Comparison of ENCODE assay signal across 22 mouse cellular contexts in the genomic region with DNA sequence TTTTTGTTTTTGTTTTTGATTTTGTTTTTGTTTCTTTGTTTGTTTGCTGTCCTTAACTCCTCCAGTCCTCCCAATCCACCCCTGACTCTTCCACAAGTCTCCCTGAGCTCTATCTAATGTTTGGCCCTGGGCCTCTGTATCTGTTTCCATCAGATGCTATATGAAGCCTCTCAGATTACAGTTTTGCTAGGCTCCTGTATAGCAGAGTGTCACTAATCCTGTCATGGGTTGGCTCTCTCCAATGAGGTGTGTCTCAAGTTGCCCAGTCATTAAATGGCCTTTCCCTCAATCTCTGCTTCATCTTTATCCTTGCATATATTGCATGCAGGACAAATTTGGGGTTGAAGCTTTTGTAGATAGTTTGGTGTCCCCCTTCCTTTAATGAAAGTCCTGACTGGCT.
A peak's percentile ranks its signal among the peaks of the same experiment; 100 is the strongest.
DNase-seq lines count a peak whose midpoint lies in the region; ATAC-seq and TF ChIP-seq lines count a peak whose summit lies in the region.
"Had no signal": no experiment of that assay in that cellular context is flagged by ENCODE, and none has a peak within 500 bp of the region (broad histone marks: within the 10 kb centered on the region; RNA-seq: fewer than 3 reads in every experiment).

No protein-coding gene starts in this region.

- H3K4me3 ChIP-seq in kidney, embryonic 14.5 days (ENCODE audit: low read length), result no peak overlapping the region
- H3K4me3 ChIP-seq in kidney, embryonic 15.5 days (replicated peaks), result no peak overlapping the region
- H3K4me3 ChIP-seq in kidney, embryonic 16.5 days (ENCODE audit: low read length), result no peak overlapping the region
- no peak overlapping the region for H3K4me3 ChIP-seq in kidney, postnatal 0 days (replicated peaks; ENCODE audit: low read depth, low read length)

- no peak for TF ChIP-seq CTCF in kidney, postnatal 0 days (IDR thresholded peaks at IDR 0.05; ENCODE audit: low read depth)

- no peaks in the 10 kb centered on the region for H3K9me3 ChIP-seq in kidney, embryonic 14.5 days (ENCODE audit: control insufficient read depth, low read length)
- no peaks in the 10 kb centered on the region for H3K9me3 ChIP-seq in kidney, embryonic 15.5 days (replicated peaks)
- no peaks in the 10 kb centered on the region for H3K9me3 ChIP-seq in kidney, embryonic 16.5 days (ENCODE audit: low read length)
- H3K9me3 ChIP-seq in kidney, postnatal 0 days (replicated peaks; ENCODE audit: low read length), result no peaks in the 10 kb centered on the region
- H3K9me3 ChIP-seq: G1E had no signal

- H3K4me1 ChIP-seq in kidney, embryonic 14.5 days (ENCODE audit: control insufficient read depth, insufficient read depth, low read length), result no peaks in the 10 kb centered on the region
- H3K4me1 ChIP-seq in kidney, embryonic 15.5 days, result no peaks in the 10 kb centered on the region
- no peaks in the 10 kb centered on the region for H3K4me1 ChIP-seq in kidney, embryonic 16.5 days (ENCODE audit: insufficient read depth, low read length)
- no peaks in the 10 kb centered on the region for H3K4me1 ChIP-seq in kidney, postnatal 0 days (replicated peaks; ENCODE audit: insufficient read depth, low read length)

- H3K9ac ChIP-seq in kidney, embryonic 14.5 days (ENCODE audit: low read depth, low read length), result no peak overlapping the region
- H3K9ac ChIP-seq in kidney, embryonic 15.5 days, result no peak overlapping the region
- H3K9ac ChIP-seq in kidney, embryonic 16.5 days (replicated peaks; ENCODE audit: low read length), result no peak overlapping the region
- H3K9ac ChIP-seq in kidney, postnatal 0 days (ENCODE audit: low read depth, low read length), result no peak overlapping the region

- no peak for DNase-seq in kidney, postnatal 36 days
- no peak for DNase-seq in kidney, postnatal 14 days
- no peak for DNase-seq in kidney, postnatal 25 days
- peak; percentile 12 for DNase-seq in kidney, postnatal 0 days (ENCODE audit: low spot score)
- DNase-seq in kidney, adult 11 months, result no peak
- DNase-seq: adrenal gland, adult 2 months; adrenal gland, adult 8-10 months; adrenal gland, postnatal 10 days; adrenal gland, postnatal 14 days; adrenal gland, postnatal 25 days; adrenal gland, postnatal 36 days; B cell, adult 2 months; cerebellum, adult 11 months; cerebellum, adult 11-12 months had no signal

- peak; percentile 85 for ATAC-seq in kidney, embryonic 14.5 days (ENCODE audit: low FRiP score, low TSS enrichment)
- ATAC-seq in kidney, embryonic 15.5 days (replicated peaks; ENCODE audit: low FRiP score), result peak; percentile 79
- peak; percentile 80 for ATAC-seq in kidney, embryonic 16.5 days (ENCODE audit: low FRiP score, low TSS enrichment)
- no peak for ATAC-seq in kidney, postnatal 0 days (replicated peaks; ENCODE audit: low FRiP score, low read depth)
- ATAC-seq: activated CD4-positive, CD25-positive, alpha-beta regulatory T cell, adult 4 months; CD4-positive, CD25-positive, alpha-beta regulatory T cell, adult 4 months; Patski had no signal

- H3K27ac ChIP-seq in kidney, embryonic 14.5 days (ENCODE audit: low read depth, low read length), result no peak overlapping the region
- no peak overlapping the region for H3K27ac ChIP-seq in kidney, embryonic 15.5 days
- no peak overlapping the region for H3K27ac ChIP-seq in kidney, embryonic 16.5 days (ENCODE audit: low read length)
- H3K27ac ChIP-seq in kidney, postnatal 0 days, result no peak overlapping the region

- H3K27me3 ChIP-seq in kidney, embryonic 14.5 days (ENCODE audit: control insufficient read depth, insufficient read depth, low read length), result no peaks in the 10 kb centered on the region
- no peaks in the 10 kb centered on the region for H3K27me3 ChIP-seq in kidney, embryonic 15.5 days
- no peaks in the 10 kb centered on the region for H3K27me3 ChIP-seq in kidney, embryonic 16.5 days (ENCODE audit: insufficient read depth, low read length)
- H3K27me3 ChIP-seq in kidney, postnatal 0 days (ENCODE audit: insufficient read depth, low read length), result no peaks in the 10 kb centered on the region
- H3K27me3 ChIP-seq: CH12.LX, Patski had no signal

- no peak overlapping the region for H3K4me2 ChIP-seq in kidney, embryonic 14.5 days (replicated peaks; ENCODE audit: low read depth, low read length)
- no peak overlapping the region for H3K4me2 ChIP-seq in kidney, embryonic 15.5 days
- H3K4me2 ChIP-seq in kidney, embryonic 16.5 days (replicated peaks; ENCODE audit: low read depth, low read length), result no peak overlapping the region
- no peak overlapping the region for H3K4me2 ChIP-seq in kidney, postnatal 0 days (ENCODE audit: low read length)

- H3K36me3 ChIP-seq in kidney, embryonic 14.5 days (ENCODE audit: control insufficient read depth, insufficient read depth, low read length), result no peaks in the 10 kb centered on the region
- no peaks in the 10 kb centered on the region for H3K36me3 ChIP-seq in kidney, embryonic 15.5 days
- no peaks in the 10 kb centered on the region for H3K36me3 ChIP-seq in kidney, embryonic 16.5 days (ENCODE audit: insufficient read depth, low read length)
- no peaks in the 10 kb centered on the region for H3K36me3 ChIP-seq in kidney, postnatal 0 days (ENCODE audit: insufficient read depth, low read length)
- H3K36me3 ChIP-seq: G1E had no signal
